Mouse (Mus musculus): ENCODE measurements around the gene Cct3. TPM values are rescaled to one million over a fixed set of nuclear protein-coding genes. Genes with fewer than 3 reads are reported as not detected.
"Not testable (repeated sequence)": the region's sequence is repeated elsewhere in the genome, so short reads cannot be mapped to it uniquely, and the experiment has no call there.

The Cct3 gene
- polyA plus RNA-seq, 1 experiment: 205 TPM

DNA sequence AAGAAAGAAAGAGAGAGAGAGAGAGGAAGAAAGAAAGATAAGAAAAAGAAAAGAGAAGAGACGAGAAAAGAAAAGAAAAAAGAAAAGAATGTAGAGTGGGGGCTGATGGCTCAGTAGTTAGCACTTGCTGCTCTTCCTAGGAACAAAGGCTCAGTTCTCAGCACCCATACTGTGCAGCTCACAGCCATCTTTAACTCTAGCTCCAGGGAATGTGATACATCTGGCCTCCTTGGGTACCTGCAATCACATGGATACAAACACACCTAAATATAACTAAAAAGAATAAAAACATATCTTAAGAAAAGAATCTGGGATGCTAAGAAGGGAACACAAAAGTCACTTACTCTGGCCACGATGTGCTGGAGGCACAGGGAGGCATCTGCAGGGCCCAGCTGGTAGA is 20.8 kb upstream of the Cct3 start:
- WGBS: 80% methylated on average over 2 of the region's 2 CpGs
- H3K4me1 ChIP-seq (replicated peaks; ENCODE audit: control insufficient read depth, insufficient read depth, low read length): no peaks in the 10 kb centered on the region
- no peak overlapping the region for H3K27ac ChIP-seq (ENCODE audit: control insufficient read depth, insufficient read depth, low read length)
- no peaks in the 10 kb centered on the region for H3K36me3 ChIP-seq (ENCODE audit: control insufficient read depth, insufficient read depth, low read length)
- DNase-seq: no peak
- H3K27me3 ChIP-seq (ENCODE audit: control insufficient read depth, insufficient read depth, low read length): no peaks in the 10 kb centered on the region
- no peak for TF ChIP-seq POLR2A (IDR thresholded peaks at IDR 0.05; ENCODE audit: control insufficient read depth, extremely low read depth, insufficient read depth, low read length, poor library complexity)
- H3K4me3 ChIP-seq (ENCODE audit: control insufficient read depth, insufficient read depth, low read length): no peak overlapping the region

DNA sequence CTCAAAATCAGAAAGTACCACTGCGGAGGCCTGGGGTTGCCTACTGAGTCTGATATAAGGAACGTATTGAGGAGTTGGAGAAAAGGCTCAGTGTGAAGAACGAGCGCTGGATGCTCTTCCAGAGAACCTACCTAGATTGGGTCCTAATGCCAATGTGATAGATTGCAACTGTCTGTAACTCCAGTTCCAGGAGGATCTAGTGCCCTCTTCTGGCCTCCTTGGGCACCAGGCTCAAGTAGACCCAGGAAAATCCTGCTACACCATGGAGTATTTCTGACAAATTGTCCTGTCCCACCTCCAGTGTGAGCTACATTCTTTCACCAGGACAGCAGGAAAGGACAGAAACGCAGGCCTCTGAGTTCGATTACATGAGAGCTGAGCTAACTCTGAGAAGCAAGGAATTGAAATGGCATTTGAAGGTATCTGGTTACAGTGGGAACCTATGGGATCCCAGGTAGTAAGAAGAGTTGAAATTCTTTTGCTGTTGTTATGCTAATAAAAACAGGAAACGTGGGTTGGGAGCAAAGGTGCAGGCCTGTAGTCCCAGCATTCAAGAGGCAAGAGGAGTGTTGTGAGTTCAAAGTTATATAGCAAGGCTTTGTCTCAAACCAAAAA is 20.3 kb upstream of the Cct3 start:
- no peak overlapping the region for H3K27ac ChIP-seq (ENCODE audit: control insufficient read depth, insufficient read depth, low read length)
- no peak for TF ChIP-seq CTCF (IDR thresholded peaks at IDR 0.05; ENCODE audit: borderline replicate concordance, control insufficient read depth, extremely low read depth, insufficient read depth, low read length, poor library complexity)
- no peak for TF ChIP-seq POLR2A (IDR thresholded peaks at IDR 0.05; ENCODE audit: control insufficient read depth, extremely low read depth, insufficient read depth, low read length, poor library complexity)
- H3K4me3 ChIP-seq (ENCODE audit: control insufficient read depth, insufficient read depth, low read length): no peak overlapping the region
- no peak for DNase-seq
- H3K4me1 ChIP-seq (replicated peaks; ENCODE audit: control insufficient read depth, insufficient read depth, low read length): no peaks in the 10 kb centered on the region
- 66% methylated on average over 7 of the region's 7 CpGs for whole genome bisulfite sequencing
- no peaks in the 10 kb centered on the region for H3K36me3 ChIP-seq (ENCODE audit: control insufficient read depth, insufficient read depth, low read length)
- no peaks in the 10 kb centered on the region for H3K27me3 ChIP-seq (ENCODE audit: control insufficient read depth, insufficient read depth, low read length)

DNA sequence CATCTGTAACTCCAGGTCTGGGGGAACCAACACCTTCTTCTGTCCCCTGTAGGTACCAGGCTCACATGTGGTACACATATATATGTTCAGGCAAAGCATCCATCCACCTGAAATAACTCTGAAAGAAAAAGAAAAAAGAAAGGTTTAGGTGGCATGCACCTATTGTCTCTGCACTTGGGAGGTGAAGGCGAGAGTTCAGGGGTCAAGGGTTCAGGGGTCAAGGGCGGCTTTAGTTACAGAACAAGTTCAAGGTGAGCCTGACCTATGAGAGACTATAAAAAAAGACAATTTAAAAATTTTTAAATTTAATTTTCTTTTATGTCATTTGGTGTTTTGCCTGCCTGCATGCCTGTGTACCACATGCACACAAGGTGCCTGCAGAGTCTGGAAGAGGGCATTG is 16.9 kb upstream of the Cct3 start:
- 100% methylated on average over 2 of the region's 2 CpGs for WGBS
- Histone ChIP-seq H3K36me3 (ENCODE audit: control insufficient read depth, insufficient read depth, low read length) (no peaks in the 10 kb centered on the region), H3K4me1 (replicated peaks; ENCODE audit: control insufficient read depth, insufficient read depth, low read length) (no peaks in the 10 kb centered on the region), H3K27ac (ENCODE audit: control insufficient read depth, insufficient read depth, low read length) (no peak overlapping the region), H3K27me3 (ENCODE audit: control insufficient read depth, insufficient read depth, low read length) (no peaks in the 10 kb centered on the region), H3K4me3 (ENCODE audit: control insufficient read depth, insufficient read depth, low read length) (no peak overlapping the region)
- no peak for DNase-seq
- no peak for TF ChIP-seq CTCF (IDR thresholded peaks at IDR 0.05; ENCODE audit: borderline replicate concordance, control insufficient read depth, extremely low read depth, insufficient read depth, low read length, poor library complexity)
- no peak for TF ChIP-seq POLR2A (IDR thresholded peaks at IDR 0.05; ENCODE audit: control insufficient read depth, extremely low read depth, insufficient read depth, low read length, poor library complexity)

DNA sequence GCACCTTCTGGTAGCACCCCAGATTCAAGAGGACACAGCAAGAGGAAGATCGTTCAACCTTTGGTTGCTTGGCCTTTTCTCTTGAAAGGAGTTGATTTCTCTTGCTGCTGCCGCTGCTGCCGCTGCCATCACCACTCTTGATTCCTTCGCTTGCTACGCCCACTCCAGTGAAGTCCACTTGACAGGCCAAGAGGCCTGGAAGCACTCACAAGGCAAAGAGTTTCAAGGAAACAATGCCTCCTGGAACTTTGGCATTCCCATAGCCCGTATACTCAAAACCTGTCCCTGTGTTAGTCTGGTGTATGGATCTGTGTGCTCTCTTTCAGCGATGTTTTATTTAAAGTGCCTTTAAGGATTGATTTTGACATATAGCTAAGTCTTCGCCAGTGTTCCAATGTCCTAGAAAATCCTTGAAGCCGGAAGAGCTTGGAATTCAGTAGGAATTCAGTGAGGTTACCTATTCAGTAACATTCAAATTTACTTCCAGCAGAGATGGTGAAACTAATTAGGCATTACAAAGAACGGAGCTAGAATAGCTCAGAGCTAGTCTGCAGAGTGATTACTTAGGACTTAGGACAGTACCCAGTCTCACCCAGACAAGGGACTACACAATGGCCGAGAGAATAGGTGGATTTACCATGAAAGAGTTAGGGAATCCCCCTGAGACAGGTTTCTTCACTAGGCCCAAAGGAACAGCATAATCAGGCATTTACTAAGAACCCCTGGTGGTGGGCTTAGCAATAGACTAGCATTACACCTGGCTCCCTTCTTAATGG is 15.6 kb upstream of the Cct3 start:
- DNase-seq; H3K4me1 ChIP-seq (replicated peaks; ENCODE audit: control insufficient read depth, insufficient read depth, low read length); H3K27me3 ChIP-seq (ENCODE audit: control insufficient read depth, insufficient read depth, low read length); H3K27ac ChIP-seq (ENCODE audit: control insufficient read depth, insufficient read depth, low read length); H3K4me3 ChIP-seq (ENCODE audit: control insufficient read depth, insufficient read depth, low read length); H3K36me3 ChIP-seq (ENCODE audit: control insufficient read depth, insufficient read depth, low read length): not testable (repeated sequence)
- WGBS: 89% methylated on average over 11 of the region's 11 CpGs

DNA sequence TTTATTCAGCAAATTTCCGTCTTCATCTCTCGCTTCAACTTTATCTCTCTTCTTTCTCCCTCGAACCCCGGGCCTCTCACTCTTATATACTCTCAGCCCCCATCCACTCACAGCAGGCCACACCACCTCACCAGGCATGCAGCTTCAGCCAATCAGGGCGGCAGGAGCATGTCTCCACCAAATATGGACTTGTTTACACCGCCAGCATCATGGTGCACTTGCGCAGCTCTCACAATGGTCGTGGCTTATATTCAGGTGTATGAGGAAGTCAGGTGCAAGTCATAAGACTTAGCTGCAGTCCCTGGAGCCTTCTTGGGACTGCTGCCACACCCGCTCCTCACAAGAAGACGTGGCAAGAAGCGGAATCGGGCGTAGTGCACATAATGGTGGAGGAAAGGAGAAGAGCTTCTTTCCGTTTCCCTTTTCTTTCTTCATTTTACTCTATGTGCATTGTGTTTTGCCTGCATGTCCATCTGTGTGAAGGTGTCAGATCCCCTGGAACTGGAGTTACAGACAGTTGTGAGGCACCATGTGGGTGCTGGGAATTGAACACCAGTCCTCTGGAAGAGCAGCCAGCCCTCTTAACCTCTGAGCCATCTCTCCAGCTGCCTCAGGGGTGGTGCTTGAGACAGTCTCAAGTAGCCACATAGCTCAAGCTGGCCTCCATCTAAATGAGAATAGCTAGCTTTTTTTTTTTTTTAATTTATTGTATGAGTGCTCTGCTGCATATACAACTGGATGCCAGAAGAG is 11.9 kb upstream of the Cct3 start:
- H3K27me3 ChIP-seq (ENCODE audit: control insufficient read depth, insufficient read depth, low read length); H3K4me3 ChIP-seq (ENCODE audit: control insufficient read depth, insufficient read depth, low read length); H3K36me3 ChIP-seq (ENCODE audit: control insufficient read depth, insufficient read depth, low read length); DNase-seq; H3K4me1 ChIP-seq (replicated peaks; ENCODE audit: control insufficient read depth, insufficient read depth, low read length); H3K27ac ChIP-seq (ENCODE audit: control insufficient read depth, insufficient read depth, low read length): not testable (repeated sequence)
- WGBS: 96% methylated on average over 14 of the region's 14 CpGs

DNA sequence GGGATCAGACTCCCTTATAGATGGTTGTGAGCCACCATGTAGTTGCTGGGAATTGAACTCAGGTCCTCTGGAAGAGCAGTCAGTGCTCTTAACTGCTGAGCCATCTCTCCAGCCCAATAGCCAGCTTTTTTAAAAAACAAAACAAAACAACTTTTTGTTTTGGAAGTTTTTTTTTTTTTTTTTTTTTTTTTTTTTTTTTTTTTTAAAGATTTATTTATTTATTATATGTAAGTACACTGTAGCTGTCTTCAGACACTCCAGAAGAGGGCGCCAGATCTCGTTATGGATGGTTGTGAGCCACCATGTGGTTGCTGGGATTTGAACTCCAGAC is 11.4 kb upstream of the Cct3 start:
- not testable (repeated sequence) for H3K4me1 ChIP-seq (replicated peaks; ENCODE audit: control insufficient read depth, insufficient read depth, low read length); DNase-seq; H3K36me3 ChIP-seq (ENCODE audit: control insufficient read depth, insufficient read depth, low read length); H3K27me3 ChIP-seq (ENCODE audit: control insufficient read depth, insufficient read depth, low read length); H3K27ac ChIP-seq (ENCODE audit: control insufficient read depth, insufficient read depth, low read length); H3K4me3 ChIP-seq (ENCODE audit: control insufficient read depth, insufficient read depth, low read length)
- 73% methylated on average over 2 of the region's 2 CpGs for WGBS

DNA sequence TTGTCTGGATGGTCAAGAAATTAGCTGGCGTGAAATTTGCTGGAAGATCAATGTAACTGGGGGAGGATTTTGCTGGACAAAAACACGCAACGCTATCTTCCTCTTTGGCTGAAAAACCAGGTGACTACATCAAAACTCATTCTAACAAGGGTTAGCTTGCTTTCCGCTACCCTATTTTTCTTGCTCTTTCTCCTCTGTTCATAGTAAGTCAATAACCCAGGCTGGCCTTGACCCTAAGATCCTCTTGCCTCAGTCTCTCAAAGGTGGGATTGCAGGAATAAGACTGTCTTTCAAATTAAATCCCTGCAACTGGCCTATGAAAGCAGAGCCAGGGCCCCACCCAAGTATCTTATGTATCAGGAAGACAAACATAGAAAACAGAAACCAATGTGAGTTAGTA is 9.8 kb upstream of the Cct3 start, which contains the start of gene Gm38392:
Gm38392 (minus strand) TSS at position 101 of the 400 bp plus-strand sequence.
- WGBS: over 99% methylated on average over 4 of the region's 4 CpGs
- Histone ChIP-seq H3K4me1 (replicated peaks; ENCODE audit: control insufficient read depth, insufficient read depth, low read length) (no peaks in the 10 kb centered on the region), H3K27me3 (ENCODE audit: control insufficient read depth, insufficient read depth, low read length) (no peaks in the 10 kb centered on the region), H3K4me3 (ENCODE audit: control insufficient read depth, insufficient read depth, low read length) (no peak within 1 kb of the TSS), H3K36me3 (ENCODE audit: control insufficient read depth, insufficient read depth, low read length) (no peaks in the 10 kb centered on the region), H3K27ac (ENCODE audit: control insufficient read depth, insufficient read depth, low read length) (no peak within 1 kb of the TSS)
- DNase-seq: no peak
- TF ChIP-seq POLR2A (IDR thresholded peaks at IDR 0.05; ENCODE audit: control insufficient read depth, extremely low read depth, insufficient read depth, low read length, poor library complexity) (no peak), CTCF (IDR thresholded peaks at IDR 0.05; ENCODE audit: borderline replicate concordance, control insufficient read depth, extremely low read depth, insufficient read depth, low read length, poor library complexity) (no peak)

DNA sequence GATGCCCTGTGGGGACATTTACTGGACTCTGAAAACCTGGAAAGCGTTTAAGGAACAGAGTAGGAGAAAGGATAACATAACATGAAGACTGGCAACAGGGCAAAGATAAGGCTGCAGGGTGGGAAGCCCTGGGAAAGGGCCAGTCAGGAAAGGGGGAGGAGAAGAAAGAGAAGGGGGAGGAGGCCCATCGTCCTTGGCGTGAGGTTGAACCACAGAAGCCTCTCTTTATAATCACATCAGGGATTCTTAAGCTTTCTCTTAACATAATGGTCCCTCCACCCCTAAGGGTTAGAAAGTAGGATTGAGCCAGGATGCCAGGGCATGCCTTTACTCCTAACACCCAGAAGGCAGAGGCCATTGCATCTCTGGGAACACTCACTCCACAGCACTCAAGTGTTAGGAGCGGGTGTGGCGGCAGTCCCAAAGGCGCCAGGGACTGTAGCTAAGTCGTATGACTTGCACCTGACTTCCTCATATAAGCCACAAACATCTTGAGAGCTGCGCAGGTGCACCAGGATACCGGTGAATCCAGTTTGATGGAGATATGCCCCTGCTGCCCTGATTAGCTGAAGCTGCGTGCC is 8.7 kb upstream of the Cct3 start:
- not testable (repeated sequence) for H3K27ac ChIP-seq (ENCODE audit: control insufficient read depth, insufficient read depth, low read length); DNase-seq; H3K4me1 ChIP-seq (replicated peaks; ENCODE audit: control insufficient read depth, insufficient read depth, low read length); H3K27me3 ChIP-seq (ENCODE audit: control insufficient read depth, insufficient read depth, low read length); H3K4me3 ChIP-seq (ENCODE audit: control insufficient read depth, insufficient read depth, low read length); H3K36me3 ChIP-seq (ENCODE audit: control insufficient read depth, insufficient read depth, low read length)
- 63% methylated on average over 9 of the region's 10 CpGs for WGBS
